Mouse (Mus musculus): ENCODE measurements around the gene Ipo9.

Ipo9 gene

DNA sequence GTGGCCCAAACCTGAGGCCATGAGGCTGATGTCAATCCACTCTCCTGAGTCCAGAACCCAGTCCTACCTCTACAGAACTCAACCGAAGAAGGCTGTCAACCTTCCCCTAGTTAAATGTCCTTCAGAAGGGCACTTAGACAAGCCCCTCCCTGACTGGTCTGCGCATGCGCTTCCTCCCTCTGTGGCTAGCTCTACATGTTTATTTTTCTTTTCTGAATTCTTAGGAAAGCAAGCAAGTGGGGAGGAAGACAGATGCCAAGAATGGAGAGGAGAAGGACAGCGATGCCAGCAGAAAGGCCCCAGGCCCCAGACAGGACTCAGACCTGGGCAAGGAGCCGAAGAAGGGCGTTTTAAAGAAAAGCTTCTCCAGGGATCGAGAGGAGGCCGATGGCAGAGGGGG is 66.9 kb downstream of the Ipo9 start:
- TF ChIP-seq GATA4 (IDR thresholded peaks at IDR 0.05; ENCODE audit: insufficient replicate concordance, low read length), result no peak

DNA sequence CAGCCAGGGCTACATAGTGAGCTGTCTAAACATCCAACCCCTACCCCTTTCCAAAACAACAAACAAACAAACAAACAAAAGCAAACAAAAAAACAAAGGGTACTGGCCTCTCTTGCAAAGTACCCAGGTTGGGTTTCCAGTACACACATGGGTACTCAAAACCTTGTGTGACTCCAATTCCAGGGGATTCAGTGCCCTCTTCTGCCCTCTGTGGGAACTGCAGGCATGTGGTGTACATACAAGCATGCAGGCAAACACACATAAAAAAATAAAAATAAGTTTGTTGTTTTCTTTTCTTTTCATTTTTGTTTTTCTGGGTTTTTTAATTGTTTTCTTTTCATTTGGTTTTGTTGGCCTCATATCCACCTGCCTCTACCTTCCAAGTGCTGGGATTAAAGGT is 68.2 kb downstream of the Ipo9 start:
- no peak for TF ChIP-seq GATA4 (IDR thresholded peaks at IDR 0.05; ENCODE audit: insufficient replicate concordance, low read length)

DNA sequence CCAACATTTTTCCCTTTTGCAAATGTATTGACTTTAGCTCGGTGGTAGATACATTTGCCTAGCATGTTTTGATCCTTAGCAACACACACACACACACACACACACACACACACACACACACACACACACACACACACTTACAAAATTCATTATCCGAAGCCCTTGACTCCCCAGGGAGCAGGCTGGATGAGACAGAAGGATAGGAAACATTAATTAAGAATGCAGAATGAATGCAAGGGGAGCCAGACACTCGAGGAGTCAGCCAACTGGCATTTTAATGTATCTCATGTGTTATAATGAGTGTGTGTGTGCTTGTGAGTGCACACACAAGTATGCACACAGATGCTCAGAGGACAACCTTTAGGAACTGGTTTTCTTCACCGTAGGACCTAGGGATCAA is 68.8 kb downstream of the Ipo9 start:
- TF ChIP-seq GATA4 (IDR thresholded peaks at IDR 0.05; ENCODE audit: insufficient replicate concordance, low read length), result no peak

DNA sequence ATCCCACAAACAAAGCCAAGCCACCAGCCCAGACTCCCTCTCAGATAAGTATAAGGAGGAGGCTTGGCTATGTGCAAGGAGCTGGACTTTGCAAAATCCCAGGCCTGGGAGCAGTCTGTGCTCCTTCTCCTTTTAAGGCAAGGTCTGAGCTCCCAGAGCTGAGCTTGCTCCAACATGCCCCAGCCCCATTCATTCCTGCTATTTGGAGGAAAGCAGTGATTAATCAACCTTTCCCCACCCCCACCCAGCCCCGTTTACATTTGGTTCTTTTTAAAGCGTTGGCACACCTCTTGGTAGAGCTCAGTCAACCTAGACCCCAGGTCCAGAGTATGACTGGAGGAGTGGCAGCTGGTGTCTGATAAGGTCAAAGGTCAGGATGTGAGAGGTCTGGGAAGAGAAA is 71.2 kb downstream of the Ipo9 start:
- no peak for TF ChIP-seq GATA4 (IDR thresholded peaks at IDR 0.05; ENCODE audit: insufficient replicate concordance, low read length)

DNA sequence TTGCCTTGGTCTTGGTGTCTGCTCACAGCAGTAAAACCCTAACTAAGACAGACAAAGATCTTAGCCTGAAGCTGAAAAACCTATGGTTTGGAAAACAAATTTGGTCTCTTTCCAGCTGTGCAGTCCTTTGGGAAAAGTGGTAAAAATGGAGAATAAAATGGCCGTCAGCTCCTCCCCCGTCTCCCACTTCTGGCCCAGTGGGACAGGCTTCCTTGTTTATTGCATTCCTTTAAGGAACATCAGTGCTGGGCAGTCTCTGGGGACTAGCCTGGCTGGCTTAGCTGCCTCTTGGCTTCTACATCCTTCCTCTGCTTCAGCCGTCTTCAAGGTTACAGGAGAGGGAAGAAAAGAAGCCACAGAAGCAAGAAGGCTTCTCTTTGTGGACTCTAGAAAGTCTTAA is 78.3 kb downstream of the Ipo9 start:
- no peak for TF ChIP-seq GATA4 (IDR thresholded peaks at IDR 0.05; ENCODE audit: insufficient replicate concordance, low read length)

DNA sequence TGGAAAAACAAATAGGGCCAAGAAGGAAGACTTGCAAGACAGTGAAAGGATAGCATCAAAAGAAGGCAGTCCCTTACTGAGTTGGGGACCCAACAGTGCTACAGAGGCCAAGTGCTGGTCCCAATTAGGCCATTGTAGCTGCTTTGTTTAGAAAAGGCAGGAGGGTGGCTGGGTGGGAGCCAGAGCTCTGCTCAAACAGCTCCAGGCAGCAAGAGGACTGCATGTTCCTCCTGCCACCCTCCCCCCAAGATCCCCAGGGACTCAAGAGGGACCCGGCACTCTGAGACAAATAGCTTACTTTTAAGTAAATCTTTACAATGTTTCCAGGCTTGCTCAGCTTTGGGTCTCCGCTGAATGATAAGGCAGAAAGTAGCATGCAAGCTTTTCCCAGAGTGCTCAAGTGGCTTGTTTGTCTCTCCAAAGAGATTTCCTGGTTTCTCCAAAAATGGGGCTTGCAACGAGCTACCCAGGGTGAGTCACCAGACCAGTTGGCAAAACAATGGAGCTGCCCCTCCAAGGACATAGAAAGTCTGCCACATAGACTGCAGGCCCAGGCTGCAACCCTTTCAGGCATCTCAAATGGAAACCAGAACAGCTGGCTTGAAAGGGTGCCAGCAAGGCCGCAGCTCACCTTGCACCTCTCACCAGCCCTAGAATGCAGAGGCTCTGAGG is 82.7 kb downstream of the Ipo9 start:
- TF ChIP-seq GATA4 (IDR thresholded peaks at IDR 0.05; ENCODE audit: insufficient replicate concordance, low read length), result no peak

DNA sequence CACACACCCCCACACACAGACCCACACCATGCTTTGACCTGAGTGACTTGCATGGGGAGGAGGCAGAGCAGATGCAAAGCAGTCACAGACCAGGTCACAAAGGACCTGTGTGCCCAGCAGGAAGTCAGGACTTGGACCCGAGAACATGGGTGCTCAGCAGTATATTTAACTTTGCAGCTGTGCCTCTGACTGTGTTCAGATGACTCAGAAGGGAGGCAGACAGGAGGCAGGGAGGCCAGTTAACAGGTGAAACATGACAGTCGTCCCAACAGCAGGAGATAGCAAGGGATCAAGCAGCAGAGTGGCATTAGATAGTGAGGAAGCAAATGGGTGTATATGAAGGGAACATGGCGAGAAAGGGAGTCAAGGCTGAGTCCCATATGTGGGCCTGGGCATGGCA is 83.4 kb downstream of the Ipo9 start:
- TF ChIP-seq GATA4 (IDR thresholded peaks at IDR 0.05; ENCODE audit: insufficient replicate concordance, low read length), result no peak

DNA sequence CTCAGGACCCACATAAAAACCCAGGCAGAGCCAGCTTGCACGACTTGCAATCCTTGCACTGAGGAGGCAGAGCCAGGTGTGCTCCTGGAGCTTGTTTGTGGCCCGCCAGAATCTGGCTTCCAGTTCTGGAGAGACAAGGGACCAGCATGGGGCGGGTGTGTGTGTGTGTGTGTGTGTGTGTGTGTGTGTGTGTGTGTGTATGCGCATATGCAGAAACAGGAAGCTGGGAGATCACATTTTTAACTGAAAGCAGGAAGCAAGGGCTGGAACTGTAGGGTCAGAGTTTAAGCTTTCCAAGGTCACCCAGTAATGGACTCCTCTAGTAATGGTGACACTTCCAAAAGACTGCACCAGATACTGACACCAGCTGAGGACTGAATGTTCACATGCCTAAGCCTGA is 86.3 kb downstream of the Ipo9 start:
- TF ChIP-seq GATA4 (IDR thresholded peaks at IDR 0.05; ENCODE audit: insufficient replicate concordance, low read length), result no peak

DNA sequence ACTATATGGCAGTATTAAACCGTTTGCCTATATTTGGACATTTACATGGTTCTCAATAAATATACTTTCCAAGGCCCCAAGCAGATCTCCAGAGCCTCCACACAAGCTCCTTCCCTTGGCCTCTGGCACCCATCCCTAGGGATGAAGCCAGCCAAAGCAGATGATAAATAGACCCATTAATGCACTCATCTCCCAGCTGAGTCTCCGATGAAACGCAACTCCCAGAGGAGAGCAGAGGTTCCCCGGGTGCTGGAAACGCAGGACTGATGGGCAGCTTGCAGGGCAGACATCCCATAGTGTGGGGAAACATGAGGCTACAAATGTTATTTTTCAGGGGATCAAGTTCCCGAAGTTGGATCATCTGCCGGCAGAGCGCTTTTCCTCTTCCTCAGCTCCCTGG is 88.4 kb downstream of the Ipo9 start:
- TF ChIP-seq GATA4 (IDR thresholded peaks at IDR 0.05; ENCODE audit: insufficient replicate concordance, low read length), result no peak
